Mouse (Mus musculus) hindbrain, embryonic 14.5 days (tissue): Measurements from ENCODE around the gene Med12l. TPM values are rescaled to one million over a fixed set of nuclear protein-coding genes. Genes with fewer than 3 reads are reported as not detected.

Experiments used
- ATAC-seq: fragments of 200-750 bp; cut with Nextera tagmentation; 2 replicates; pipeline ENCODE4 v1.8.0; 2017; ENCODE audit warnings: moderate number of reproducible peaks, mild to moderate bottlenecking, moderate TSS enrichment, moderate library complexity; ENCODE audit not compliant: low FRiP score
- DNase-seq: peaks from one replicate; pipeline ENCODE4 v3.0.0-alpha.2; 2015; ENCODE audit warnings: low spot score
- H3K27ac ChIP-seq: fragments of 300-500 bp; sonication (generic); 2 replicates; pipeline ENCODE4 v1.5.1; 2014; ENCODE audit warnings: mild to moderate bottlenecking, moderate library complexity
- H3K27me3 ChIP-seq: fragments of 300-500 bp; sonication (generic); 2 replicates; pipeline ENCODE4 v1.6.1; 2014; ENCODE audit warnings: mild to moderate bottlenecking, low read length, mixed read lengths; ENCODE audit not compliant: control insufficient read depth, insufficient read depth
- H3K36me3 ChIP-seq: fragments of 300-500 bp; sonication (generic); replicated peaks from 2 replicates; pipeline ENCODE4 v1.6.1; 2014; ENCODE audit not compliant: control insufficient read depth, insufficient read depth
- H3K4me1 ChIP-seq: fragments of 300-500 bp; sonication (generic); replicated peaks from 2 replicates; pipeline ENCODE4 v1.6.1; 2014; ENCODE audit warnings: antibody characterized with exemption, low read length, mixed read lengths; ENCODE audit not compliant: control insufficient read depth, insufficient read depth
- H3K4me2 ChIP-seq: fragments of 300-500 bp; sonication (generic); replicated peaks from 2 replicates; pipeline ENCODE4 v1.6.1; 2014; ENCODE audit warnings: mild to moderate bottlenecking, moderate library complexity
- H3K4me3 ChIP-seq: fragments of 300-500 bp; sonication (generic); replicated peaks from 2 replicates; pipeline ENCODE4 v1.5.1; 2014; ENCODE audit warnings: mild to moderate bottlenecking, low read length
- H3K9ac ChIP-seq: fragments of 300-500 bp; sonication (generic); 2 replicates; pipeline ENCODE4 v1.6.1; 2014
- H3K9me3 ChIP-seq: fragments of 300-500 bp; sonication (generic); 2 replicates; pipeline ENCODE4 v1.6.1; 2016; ENCODE audit warnings: low read length; ENCODE audit not compliant: control insufficient read depth
- WGBS: fragments of 180-500 bp; shearing (Covaris S2); extraction: QIAGEN DNeasy Blood & Tissue Kit; methylation state at CpG from one replicate; pipeline ENCODE4 v1.1.7; 2014; 5-methylcytosine and 5-hydroxymethylcytosine counted together
- polyA plus RNA-seq: library from polyadenylated mRNA; unstranded; fragments of >200 nt; fragmentation: Nextera tagmentation; extraction: Ambion mirVana; gene quantifications from 2 replicates; pipeline ENCODE4 v1.2.1, GENCODE M21; 2014

Gene Med12l
- polyA plus RNA-seq, 1 experiment from 2014 or later: 7.4 TPM

DNA sequence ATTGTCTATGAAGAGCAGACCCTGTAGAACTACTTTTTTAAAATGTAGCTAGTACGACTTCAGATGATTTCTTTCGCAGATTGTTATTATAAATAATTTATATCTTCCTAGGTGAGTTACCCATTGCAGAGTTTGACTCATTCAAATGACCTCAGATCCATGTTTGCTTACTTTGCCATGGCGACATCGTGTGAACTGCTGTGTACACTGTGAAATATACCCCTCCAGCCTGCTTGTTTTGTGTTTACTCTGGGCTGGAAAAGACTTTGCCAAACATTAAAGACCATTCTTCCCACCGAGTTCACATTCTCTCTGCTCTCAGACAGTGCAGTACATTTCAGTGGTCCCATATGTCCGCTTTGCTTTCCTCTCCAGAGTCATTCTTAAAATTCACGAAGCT lies 310.5 kb downstream of the Med12l start:
- WGBS: 78% methylated on average over 7 of the region's 7 CpGs

DNA sequence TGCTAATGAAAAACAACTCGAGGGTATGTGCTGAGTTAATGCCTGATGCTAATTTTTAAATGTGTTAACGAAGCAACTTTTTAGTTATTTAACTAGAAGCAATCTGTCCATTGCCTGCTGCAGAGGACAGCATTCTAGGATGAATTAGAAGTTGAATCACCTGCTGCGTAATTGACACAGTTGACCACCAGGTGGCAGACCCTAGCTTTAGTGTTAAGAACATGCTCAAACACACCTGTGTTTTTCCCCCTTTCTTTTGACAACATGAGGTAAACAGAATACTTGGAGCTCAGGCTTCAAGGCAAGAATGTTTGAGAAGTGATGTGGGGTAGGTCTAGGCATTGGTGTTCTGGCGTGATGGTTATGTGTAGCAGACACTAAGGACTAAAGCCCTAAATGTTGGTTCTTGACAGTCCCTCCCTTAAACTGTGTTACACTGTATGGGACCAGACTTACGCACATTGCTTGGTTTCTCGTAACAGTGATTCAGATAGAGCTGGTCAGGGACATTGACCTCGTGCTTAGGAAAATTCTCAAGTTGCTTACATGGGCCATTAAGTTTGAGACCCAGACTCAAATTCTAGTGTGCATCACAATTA lies 315.8 kb downstream of the Med12l start:
- ATAC-seq (no peak), DNase-seq (peak; percentile 81)
- Histone ChIP-seq H3K27ac (no peak overlapping the region), H3K36me3 (peaks cover 20% of the 10 kb centered on the region; the same call in 1 of the 2 replicates), H3K9me3 (no peaks in the 10 kb centered on the region), H3K4me3 (no peak overlapping the region), H3K4me2 (no peak overlapping the region), H3K9ac (no peak overlapping the region), H3K4me1 (no peaks in the 10 kb centered on the region), H3K27me3 (no peaks in the 10 kb centered on the region)
- WGBS: 51% methylated on average over 7 of the region's 7 CpGs

More for the DNA sequence above, 310.5 kb downstream of the Med12l start:
- Histone ChIP-seq H3K9ac (no peak overlapping the region), H3K4me3 (no peak overlapping the region), H3K27me3 (no peaks in the 10 kb centered on the region), H3K9me3 (no peaks in the 10 kb centered on the region), H3K27ac (no peak overlapping the region), H3K4me2 (no peak overlapping the region), H3K36me3 (peaks cover 20% of the 10 kb centered on the region; the same call in 1 of the 2 replicates), H3K4me1 (no peaks in the 10 kb centered on the region)
- ATAC-seq (no peak), DNase-seq (no peak)

DNA sequence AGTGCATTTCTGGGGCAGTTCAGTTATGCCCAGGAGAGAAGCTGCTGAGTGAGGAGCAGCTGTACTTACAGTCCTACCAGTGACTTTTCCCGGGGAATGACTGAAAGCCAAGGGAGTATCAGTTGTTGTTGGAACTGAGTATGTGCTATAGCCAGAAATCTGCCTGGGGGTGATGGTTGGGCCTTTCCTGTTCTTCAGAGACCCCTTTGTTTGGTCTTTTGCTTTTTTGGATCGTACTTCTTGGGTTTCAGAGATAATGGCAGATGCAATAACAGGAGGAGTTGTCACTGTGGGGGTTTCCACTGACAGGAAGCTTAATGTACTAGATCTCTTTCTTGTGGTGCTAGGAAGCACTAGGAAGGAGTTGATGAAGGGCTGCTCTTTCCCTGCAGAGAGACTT lies 322.9 kb downstream of the Med12l start:
- Histone ChIP-seq H3K4me1 (no peaks in the 10 kb centered on the region), H3K36me3 (peaks cover 7% of the 10 kb centered on the region; the same call in 1 of the 2 replicates), H3K27ac (no peak overlapping the region), H3K27me3 (no peaks in the 10 kb centered on the region), H3K4me3 (no peak overlapping the region), H3K4me2 (no peak overlapping the region), H3K9ac (no peak overlapping the region), H3K9me3 (no peaks in the 10 kb centered on the region)
- WGBS: 90% methylated on average over 2 of the region's 2 CpGs
- no peak for DNase-seq
- ATAC-seq: no peak

DNA sequence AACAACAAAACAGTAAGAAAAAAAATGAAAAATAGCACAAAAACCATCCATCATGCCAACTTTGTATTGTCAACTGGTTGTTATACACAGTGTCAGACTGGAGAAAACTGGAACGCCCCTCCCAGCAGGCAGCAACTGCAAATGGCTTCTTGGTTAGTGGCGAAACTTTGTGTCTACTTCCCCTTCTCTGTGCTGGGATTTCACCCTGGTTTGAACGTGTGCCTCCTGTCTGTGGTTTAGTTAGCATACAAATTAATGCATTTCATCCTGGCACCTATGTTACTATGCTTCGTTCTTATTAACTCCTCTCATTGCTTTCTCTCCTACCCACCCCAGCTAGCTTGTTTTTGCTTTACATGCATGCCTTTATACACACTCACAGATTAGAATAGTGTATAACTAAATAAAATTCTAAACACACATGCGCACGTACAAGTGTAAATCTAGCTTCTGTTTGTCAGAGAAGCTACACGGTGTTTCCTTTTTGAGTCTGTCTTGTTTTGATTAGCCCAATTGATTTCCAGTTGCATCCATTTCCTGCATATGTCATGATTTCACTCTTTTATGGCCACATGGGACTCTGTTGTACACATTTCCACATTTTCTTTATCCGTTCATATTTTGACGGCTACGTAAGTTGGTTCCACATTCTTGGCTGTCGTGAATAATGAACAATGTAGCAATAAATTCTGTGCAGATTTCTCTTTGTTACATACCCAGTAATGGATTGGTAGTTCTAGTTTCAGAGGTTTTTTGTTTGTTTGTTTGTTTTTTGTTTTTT lies 336.2 kb downstream of the Med12l start:
- Histone ChIP-seq H3K4me3 (no peak overlapping the region), H3K4me1 (peaks cover 8% of the 10 kb centered on the region), H3K27ac (no peak overlapping the region), H3K9me3 (no peaks in the 10 kb centered on the region), H3K9ac (no peak overlapping the region), H3K27me3 (no peaks in the 10 kb centered on the region), H3K36me3 (no peaks in the 10 kb centered on the region), H3K4me2 (no peak overlapping the region)
- WGBS: 75% methylated on average over 11 of the region's 11 CpGs
- DNase-seq: no peak
- ATAC-seq: no peak

DNA sequence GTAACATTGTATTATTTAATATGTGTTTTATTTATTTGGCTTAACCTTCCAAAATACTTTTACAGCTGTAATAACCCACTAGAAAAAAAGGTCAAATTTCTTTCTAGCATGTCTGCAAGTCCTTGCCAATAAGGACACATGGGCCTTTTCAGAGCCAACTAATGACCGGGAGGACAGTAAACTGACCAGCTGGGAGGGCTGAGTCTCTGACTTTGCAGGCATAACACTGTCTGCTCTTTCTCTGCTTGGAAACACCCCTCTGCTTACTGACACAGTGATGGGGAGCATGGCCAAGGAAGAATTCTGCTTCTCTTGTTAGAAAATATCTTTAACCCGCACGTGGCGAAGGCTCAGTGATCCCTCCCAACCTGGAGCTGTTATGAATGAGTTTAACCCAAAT lies 337.4 kb downstream of the Med12l start:
- DNase-seq: no peak

DNA sequence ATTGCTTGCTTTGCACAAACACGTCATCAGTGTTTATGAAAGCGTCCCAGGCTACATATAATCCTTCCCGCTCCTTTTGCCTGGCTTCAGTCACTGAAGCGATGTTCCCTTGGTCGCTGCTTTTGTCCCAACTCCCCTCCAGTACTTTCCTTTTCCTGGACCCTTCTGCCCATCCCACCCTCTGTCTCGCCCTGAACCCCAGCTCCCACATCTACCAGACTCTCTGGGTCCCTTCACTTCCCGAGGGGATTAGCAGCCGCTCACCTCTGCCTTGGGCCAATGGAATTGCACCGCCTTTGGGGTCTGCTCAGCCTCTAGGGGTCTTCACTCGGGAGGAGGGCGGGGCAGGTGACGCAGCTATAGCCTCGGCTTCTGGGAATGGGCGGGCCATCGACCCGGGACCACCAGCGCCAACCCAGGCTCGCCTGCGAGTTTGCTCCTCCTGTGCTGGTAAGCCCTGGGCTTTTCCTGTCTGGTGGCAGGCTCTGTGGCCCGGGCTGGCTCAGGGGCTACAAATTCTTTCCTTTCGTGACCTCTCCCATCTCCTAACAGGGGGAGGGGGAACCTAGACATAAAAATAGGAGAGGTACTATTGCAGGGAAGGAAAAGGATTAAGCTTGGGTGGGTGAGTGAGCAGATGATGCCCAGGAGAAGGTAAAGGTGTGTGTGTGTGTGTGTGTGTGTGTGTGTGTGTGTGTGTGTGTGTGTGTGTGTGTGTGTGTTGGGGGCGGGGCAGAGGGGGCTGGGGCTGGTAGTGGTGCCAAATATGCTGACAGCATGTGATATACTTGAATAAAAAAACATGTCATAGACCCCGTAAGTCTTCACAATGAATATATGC lies 338.7 kb downstream of the Med12l start, which contains the start of gene Igsf10:
TSS of gene Igsf10 (minus strand) at position 330 of the 841 bp plus-strand sequence.
- Histone ChIP-seq H3K36me3 (no peaks in the 10 kb centered on the region), H3K4me1 (peaks cover 8% of the 10 kb centered on the region), H3K9ac (peak within 1 kb of the TSS; percentile 73), H3K4me2 (peak within 1 kb of the TSS; percentile 71), H3K27ac (peak within 1 kb of the TSS; percentile 53; the same call in 1 of the 2 replicates), H3K9me3 (no peaks in the 10 kb centered on the region), H3K4me3 (peak within 1 kb of the TSS; percentile 58), H3K27me3 (no peaks in the 10 kb centered on the region)
- 1% methylated on average over 22 of the region's 23 CpGs for WGBS
- DNase-seq (peak; percentile 75), ATAC-seq (peak; percentile 96)

More for the DNA sequence above, 337.4 kb downstream of the Med12l start:
- Histone ChIP-seq H3K9me3 (no peaks in the 10 kb centered on the region), H3K4me3 (peak overlapping the region; percentile 58), H3K27me3 (no peaks in the 10 kb centered on the region), H3K4me2 (peak overlapping the region; percentile 71), H3K27ac (no peak overlapping the region), H3K4me1 (peaks cover 8% of the 10 kb centered on the region), H3K36me3 (no peaks in the 10 kb centered on the region), H3K9ac (peak overlapping the region; percentile 73)
- 67% methylated on average over 4 of the region's 4 CpGs for WGBS
- ATAC-seq: no peak

DNA sequence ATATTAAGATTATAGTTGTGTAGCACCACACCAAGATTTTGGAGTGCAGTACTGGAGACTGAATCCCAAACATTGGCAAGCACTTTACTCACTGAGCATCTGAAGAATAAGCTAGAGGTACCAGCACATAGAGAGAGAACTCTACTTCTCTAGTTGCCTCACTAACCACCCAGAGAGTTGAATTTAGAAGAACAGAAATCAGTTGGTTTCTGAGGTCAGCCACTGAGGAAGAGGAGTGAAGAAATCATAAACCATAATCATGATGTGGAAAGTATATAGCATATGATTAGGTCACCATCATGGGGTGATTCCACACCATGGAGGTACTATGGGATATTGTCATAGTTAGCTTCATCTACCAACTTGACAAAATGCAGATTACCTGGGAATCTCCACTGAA lies 346.1 kb downstream of the Med12l start:
- Histone ChIP-seq H3K9ac (no peak overlapping the region), H3K4me1 (no peaks in the 10 kb centered on the region), H3K4me3 (no peak overlapping the region), H3K36me3 (no peaks in the 10 kb centered on the region), H3K9me3 (no peaks in the 10 kb centered on the region), H3K4me2 (no peak overlapping the region), H3K27ac (no peak overlapping the region), H3K27me3 (no peaks in the 10 kb centered on the region)
- no peak for ATAC-seq
- DNase-seq: no peak

DNA sequence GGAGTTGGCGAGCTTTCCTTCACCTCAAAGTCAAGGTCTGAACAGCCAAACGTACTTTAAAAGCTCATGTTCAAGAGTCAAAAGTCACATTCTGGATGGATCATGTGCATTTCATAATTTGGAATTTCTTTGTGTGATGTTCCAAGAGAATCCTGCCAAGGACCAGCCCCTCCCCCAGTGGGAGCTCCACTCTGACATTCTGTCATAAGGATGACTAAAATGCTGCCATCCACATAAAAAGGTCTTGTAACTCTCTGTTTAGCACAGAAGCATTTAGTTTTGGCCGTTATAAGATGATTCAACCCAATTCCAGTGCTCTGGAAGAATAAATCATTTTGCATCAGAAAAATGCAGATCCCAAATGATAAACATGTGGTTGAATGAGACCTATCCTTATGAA lies 348.5 kb downstream of the Med12l start:
- H3K27ac ChIP-seq: no peak overlapping the region
- H3K9me3 ChIP-seq: no peaks in the 10 kb centered on the region
- WGBS: 86% methylated on average over 3 of the region's 3 CpGs
- DNase-seq (no peak), ATAC-seq (no peak)
- H3K36me3 ChIP-seq: no peaks in the 10 kb centered on the region
- no peak overlapping the region for H3K9ac ChIP-seq
- no peaks in the 10 kb centered on the region for H3K4me1 ChIP-seq
- H3K4me3 ChIP-seq: no peak overlapping the region
- no peak overlapping the region for H3K4me2 ChIP-seq
- no peaks in the 10 kb centered on the region for H3K27me3 ChIP-seq

DNA sequence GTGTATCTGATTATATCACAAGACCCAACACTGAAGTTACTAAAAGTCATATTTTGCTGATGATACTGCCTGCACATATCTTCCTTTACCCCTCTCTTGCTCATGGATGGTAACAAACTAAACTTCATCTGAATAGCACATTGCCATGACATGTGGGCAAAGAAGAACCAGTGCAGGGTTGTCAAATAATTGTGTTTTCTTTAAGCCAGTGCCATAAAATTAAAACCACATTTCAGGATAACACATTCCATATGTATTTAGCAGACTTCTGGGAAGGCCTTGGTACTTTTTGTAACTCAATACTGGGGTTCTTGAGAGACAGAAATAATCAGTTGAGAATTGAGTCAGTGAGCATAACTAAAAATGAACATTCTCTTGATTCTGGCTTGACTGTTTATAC lies 354.5 kb downstream of the Med12l start:
- no peak overlapping the region for H3K4me2 ChIP-seq
- H3K4me3 ChIP-seq: no peak overlapping the region
- no peak overlapping the region for H3K27ac ChIP-seq
- H3K36me3 ChIP-seq: no peaks in the 10 kb centered on the region
- H3K4me1 ChIP-seq: no peaks in the 10 kb centered on the region
- ATAC-seq (no peak), DNase-seq (no peak)
- H3K9ac ChIP-seq: no peak overlapping the region
- H3K9me3 ChIP-seq: no peaks in the 10 kb centered on the region
- H3K27me3 ChIP-seq: no peaks in the 10 kb centered on the region
